Mouse (Mus musculus): Measurements from ENCODE around the gene Gabbr2.

GRCm38 (mm10) chr4:46866070-46866469 is 125.6 kb downstream of the Gabbr2 start:
- TF ChIP-seq GATA1 (IDR thresholded peaks at IDR 0.05; ENCODE audit: borderline replicate concordance, low read length) (no peak), FLI1 (IDR thresholded peaks at IDR 0.05; ENCODE audit: low read length) (no peak)

Measured in megakaryocyte, embryonic 14.5 days (primary cell).